Mouse (Mus musculus) testis, postnatal 10 days (tissue): ENCODE measurements around the gene Foxred2.

Source experiments
- DNase-seq: peaks from one replicate; pipeline ENCODE4 v3.0.0; 2021; ENCODE audit warnings: low spot score

Gene Foxred2

GRCm38 (mm10) chr15:77915287-77915686 lies 41.2 kb downstream of the Foxred2 start:
- no peak for DNase-seq

- no peak for DNase-seq
These were observed 42.0 kb downstream of the Foxred2 start for GRCm38 (mm10) chr15:77914507-77914906.

- no peak for DNase-seq
These were observed 43.5 kb downstream of the Foxred2 start for GRCm38 (mm10) chr15:77913054-77913453.

- DNase-seq = no peak
These were observed 43.9 kb downstream of the Foxred2 start for GRCm38 (mm10) chr15:77912585-77912984.

GRCm38 (mm10) chr15:77912048-77912447 lies 44.5 kb downstream of the Foxred2 start:
- no peak for DNase-seq

GRCm38 (mm10) chr15:77911065-77911464 lies 45.5 kb downstream of the Foxred2 start:
- no peak for DNase-seq

GRCm38 (mm10) chr15:77907646-77908518 lies 48.6 kb downstream of the Foxred2 start:
- DNase-seq = no peak

- DNase-seq = no peak
These were observed 50.0 kb downstream of the Foxred2 start for GRCm38 (mm10) chr15:77906545-77906944.

GRCm38 (mm10) chr15:77906081-77906480 lies 50.4 kb downstream of the Foxred2 start:
- DNase-seq = no peak

GRCm38 (mm10) chr15:77905275-77905970 lies 51.1 kb downstream of the Foxred2 start:
- DNase-seq = peak; percentile 82

GRCm38 (mm10) chr15:77904363-77904892 lies 52.1 kb downstream of the Foxred2 start:
- DNase-seq = no peak

GRCm38 (mm10) chr15:77903176-77903575 lies 53.3 kb downstream of the Foxred2 start:
- no peak for DNase-seq

- DNase-seq = no peak
These were observed 61.6 kb downstream of the Foxred2 start for GRCm38 (mm10) chr15:77894926-77895325.

GRCm38 (mm10) chr15:77893292-77893691 lies 63.2 kb downstream of the Foxred2 start:
- DNase-seq = no peak

GRCm38 (mm10) chr15:77892420-77892819 lies 64.1 kb downstream of the Foxred2 start:
- no peak for DNase-seq

GRCm38 (mm10) chr15:77891766-77892165 lies 64.8 kb downstream of the Foxred2 start:
- DNase-seq = no peak
